Comparison of ENCODE assay signal across 12 mouse cellular contexts in the genomic region with DNA sequence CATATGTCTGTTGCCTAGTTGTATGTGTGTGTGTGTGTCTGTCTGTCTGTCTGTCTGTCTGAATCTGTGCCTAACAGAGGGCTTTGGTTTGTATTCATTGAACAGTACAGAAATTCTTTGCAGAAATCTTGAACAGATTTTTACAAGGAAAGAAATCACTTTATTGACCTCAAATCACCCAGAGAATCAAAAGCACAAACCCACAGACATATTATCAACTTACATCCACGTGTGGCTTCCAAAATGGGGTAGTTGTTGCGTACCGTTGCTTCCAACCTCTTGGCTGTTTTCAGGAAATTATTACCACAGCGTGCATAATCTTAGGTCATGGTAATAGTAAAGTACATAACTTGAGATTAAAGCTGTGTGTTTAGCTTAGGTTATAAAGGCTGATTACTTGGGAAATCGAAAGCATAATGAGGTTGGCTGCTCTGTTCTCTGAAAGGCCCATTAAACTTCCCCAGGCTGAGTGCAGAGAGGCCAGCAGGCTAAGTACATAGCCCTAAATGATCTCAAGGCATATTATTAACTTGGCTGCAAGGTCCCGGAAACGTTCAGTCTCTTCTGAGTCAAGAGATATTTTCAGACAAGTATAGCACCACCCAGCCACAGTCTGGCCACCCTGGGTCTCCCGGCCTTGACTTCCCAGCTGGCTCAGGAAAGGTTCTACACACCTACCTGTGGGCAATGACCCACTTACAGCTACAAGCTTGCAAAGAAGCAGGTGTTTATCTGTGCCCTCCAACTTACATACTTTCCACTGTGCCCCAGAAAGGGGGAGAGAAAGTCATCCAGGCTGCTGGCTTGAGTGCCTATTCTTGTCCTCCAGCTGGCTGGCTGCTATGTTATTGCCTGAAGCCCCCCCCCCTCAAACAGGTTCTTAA. TPM values are rescaled to one million over a fixed set of nuclear protein-coding genes. Genes with fewer than 3 reads are reported as not detected.
DNase-seq lines count a peak whose midpoint lies in the region; ATAC-seq lines count a peak whose summit lies in the region.
"Had no signal": no experiment of that assay in that cellular context is flagged by ENCODE, and none has a peak within 500 bp of the region (broad histone marks: within the 10 kb centered on the region; RNA-seq: fewer than 3 reads in every experiment).

No protein-coding gene starts in this region.

- no peak overlapping the region for H3K4me3 ChIP-seq in kidney, embryonic 14.5 days (ENCODE audit: low read length)
- H3K4me3 ChIP-seq: left cerebral cortex, adult 2 months; liver, embryonic 15.5 days had no signal

- H3K4me1 ChIP-seq in kidney, embryonic 14.5 days (ENCODE audit: control insufficient read depth, insufficient read depth, low read length), result 0 out of 2 replicates have a peak, but pooled peaks cover 2% of the 10 kb centered on the region
- H3K4me1 ChIP-seq: liver, embryonic 15.5 days had no signal

- 57% methylated on average over 8 of the region's 8 CpGs for WGBS in kidney, embryonic 14.5 days

- intact Hi-C loops in heart, postnatal 10 days (cut with DNase I), result no loop called here

- H3K27ac ChIP-seq in kidney, embryonic 14.5 days (ENCODE audit: low read depth, low read length), result no peak overlapping the region; the same call in 1 of the 2 replicates
- H3K27ac ChIP-seq: left cerebral cortex, adult 2 months; liver, embryonic 15.5 days had no signal

- H3K4me2 ChIP-seq in kidney, embryonic 14.5 days (replicated peaks; ENCODE audit: low read depth, low read length), result no peak overlapping the region
- H3K4me2 ChIP-seq: liver, embryonic 15.5 days had no signal

- ATAC-seq in kidney, embryonic 14.5 days (ENCODE audit: low FRiP score, low TSS enrichment), result no peak

- H3K9me3 ChIP-seq in kidney, embryonic 14.5 days (ENCODE audit: control insufficient read depth, low read length), result no peaks in the 10 kb centered on the region
- H3K9me3 ChIP-seq: liver, embryonic 15.5 days had no signal

- no peaks in the 10 kb centered on the region for H3K36me3 ChIP-seq in kidney, embryonic 14.5 days (ENCODE audit: control insufficient read depth, insufficient read depth, low read length)
- H3K36me3 ChIP-seq: liver, embryonic 15.5 days had no signal

- no peak overlapping the region for H3K9ac ChIP-seq in kidney, embryonic 14.5 days (ENCODE audit: low read depth, low read length)
- H3K9ac ChIP-seq: liver, embryonic 15.5 days had no signal

- DNase-seq in kidney, adult 11 months, result peak; percentile 55
- peak; percentile 39 to 47 for DNase-seq in heart, postnatal 10 days
- DNase-seq in kidney, postnatal 25 days, result peak; percentile 18 to 42
- peak; percentile 70 for DNase-seq in thymus, postnatal 25 days
- DNase-seq in layer of hippocampus, postnatal 10 days (ENCODE audit: low spot score in 2 of 2), result no peak
- DNase-seq in right cerebral cortex, postnatal 4 days, result no peak
- DNase-seq in lung, postnatal 10 days, result no peak
- DNase-seq: cerebellum, adult 11-12 months; spleen, adult 18-20 months had no signal

- H3K27me3 ChIP-seq in kidney, embryonic 14.5 days (ENCODE audit: control insufficient read depth, insufficient read depth, low read length), result no peaks in the 10 kb centered on the region
- H3K27me3 ChIP-seq: liver, embryonic 15.5 days had no signal

RNA-seq across cellular contexts. Expression of a gene that starts 26.9 kb away (rescaled TPM):
- polyA plus RNA-seq in kidney, embryonic 14.5 days (2014; fragmentation: Nextera tagmentation; extraction: Ambion mirVana), result 1.2 and 1.3 TPM in 2 replicates
- total RNA-seq in heart, postnatal 10 days (2021), result 1 to 10 TPM in 1 of 2 experiments, under 1 TPM in 1; 0.84 to 1.1 TPM
- total RNA-seq in layer of hippocampus, postnatal 10 days (2021), result 1 to 10 TPM; 4.3 to 6.6 TPM

Comparison
In these comparisons a context has a peak if more than half of its experiments do, and no peak if none do; other contexts are left out.
1. DNase-seq: peak in kidney, adult 11 months (single experiment), heart, postnatal 10 days (2 of 2), kidney, postnatal 25 days (2 of 2) and thymus, postnatal 25 days (single experiment); none in layer of hippocampus, postnatal 10 days (0 of 2), right cerebral cortex, postnatal 4 days (single experiment) and lung, postnatal 10 days (single experiment).